Mouse (Mus musculus): ENCODE measurements around the gene Mpdz.

The Mpdz gene

DNA sequence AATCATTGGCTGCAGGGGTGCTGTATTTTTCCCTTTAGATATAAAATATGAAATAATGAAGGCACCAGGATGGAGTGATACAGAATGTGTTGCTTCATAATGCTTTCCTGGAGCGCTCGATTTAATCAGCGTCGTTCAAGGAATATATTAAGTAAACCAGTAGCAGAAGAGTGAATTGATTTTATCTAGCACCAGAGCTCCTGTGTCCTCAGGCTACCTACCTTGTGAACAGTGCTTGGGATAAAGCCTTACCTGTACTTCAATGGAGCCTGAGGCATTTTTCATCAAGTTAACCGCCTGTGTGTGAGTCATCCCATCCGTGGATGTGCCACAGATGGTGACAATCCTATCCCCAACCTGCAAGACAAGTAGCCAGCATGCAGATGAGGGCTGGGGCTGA is 159.5 kb downstream of the Mpdz start:
- DNase-seq (ENCODE audit: low spot score in 2 of 2) = no peak

DNA sequence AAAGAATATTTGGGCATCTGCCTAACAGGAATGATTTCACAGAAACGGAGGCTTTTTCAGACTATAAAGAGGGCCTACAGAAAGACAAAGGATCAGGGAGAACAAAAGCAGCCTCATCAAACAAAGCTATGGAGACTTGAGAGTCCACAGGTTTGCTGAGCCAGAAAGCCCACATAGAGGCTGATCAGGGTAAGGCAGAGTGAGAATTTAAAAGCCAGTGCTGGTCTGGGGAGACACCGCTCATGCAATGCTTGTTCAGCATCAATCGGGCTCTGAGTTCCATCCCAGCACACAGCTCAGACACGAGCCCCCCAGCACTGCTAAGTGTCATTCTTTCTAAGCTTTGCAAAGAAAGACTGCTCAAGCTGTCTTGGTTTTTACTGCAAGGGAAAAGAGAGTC is 162.5 kb downstream of the Mpdz start:
- DNase-seq (ENCODE audit: low spot score in 2 of 2) = peak in 1 of 2 experiments; percentile 29

DNA sequence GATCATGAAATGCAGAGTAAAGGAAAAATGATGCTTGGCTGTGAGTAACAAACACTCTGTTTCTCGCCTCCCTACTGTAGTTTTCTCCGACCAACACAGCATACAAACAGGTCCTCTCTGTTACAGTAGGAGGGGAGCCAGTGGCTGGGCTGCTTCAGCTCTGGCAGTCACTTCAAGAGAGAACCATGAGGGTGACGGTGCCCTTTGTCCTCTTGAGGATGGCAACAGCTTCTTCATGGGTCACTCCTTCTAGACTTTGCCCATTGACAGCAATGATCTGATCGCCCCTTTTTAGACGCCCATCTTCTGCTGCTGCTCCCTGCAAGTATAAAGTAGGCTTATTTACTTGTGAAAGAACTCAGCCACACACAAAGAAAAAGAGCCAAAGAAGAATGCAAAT is 163.2 kb downstream of the Mpdz start:
- no peak for DNase-seq (ENCODE audit: low spot score in 2 of 2)

DNA sequence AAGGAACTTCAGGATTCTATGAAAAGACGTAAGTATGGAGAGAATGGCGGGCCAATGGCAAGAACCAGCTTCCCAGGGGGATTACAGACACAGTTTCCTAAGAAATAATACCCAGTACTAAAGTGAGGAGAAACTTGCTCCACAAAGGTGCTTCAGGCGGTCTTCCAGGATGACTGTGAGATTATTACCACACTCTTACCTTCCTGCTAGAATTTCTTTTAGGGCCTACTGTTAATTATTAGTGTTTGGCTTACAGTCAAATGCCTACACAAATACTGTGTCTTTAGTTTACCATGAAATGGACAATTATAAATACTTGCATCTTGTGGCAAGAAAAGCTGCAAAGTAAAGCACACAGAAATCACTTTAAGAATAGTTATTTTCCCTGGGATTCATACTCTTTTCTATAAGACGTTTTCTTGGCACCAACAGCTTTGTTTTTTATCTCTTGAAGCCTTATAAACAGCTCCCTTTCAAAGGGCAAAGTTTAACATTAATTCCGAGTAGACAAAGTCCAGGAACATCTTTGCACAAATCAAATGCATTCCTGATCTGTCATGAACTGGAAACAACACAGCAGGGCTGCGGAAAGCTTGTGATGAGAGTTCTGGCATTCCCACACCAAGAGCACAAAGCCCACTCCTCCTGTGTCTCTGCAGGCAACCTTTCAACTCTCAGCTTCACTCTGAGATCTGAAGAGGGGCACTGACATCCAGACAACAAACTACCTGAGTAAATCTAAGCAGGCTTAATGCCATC is 166.5 kb downstream of the Mpdz start:
- DNase-seq (ENCODE audit: low spot score in 2 of 2) = no peak

DNA sequence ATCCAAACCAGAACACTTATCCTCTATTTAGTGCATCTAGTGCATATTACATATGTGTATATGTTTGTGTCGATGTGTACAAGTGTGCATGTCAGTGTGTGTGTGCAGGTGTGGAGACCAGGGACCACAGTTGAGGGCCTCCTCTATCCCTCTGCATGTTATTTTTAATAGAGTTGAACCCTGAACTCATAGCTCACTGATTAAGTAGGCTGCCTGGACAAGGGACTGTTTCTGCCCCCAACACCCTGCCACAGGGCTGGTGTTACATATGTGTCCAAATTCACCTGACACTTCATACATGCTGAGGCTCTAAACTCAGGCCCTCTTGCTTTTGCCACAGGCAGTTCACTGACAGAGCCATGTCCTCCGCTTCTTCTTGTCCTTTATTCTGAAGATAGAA is 169.5 kb downstream of the Mpdz start:
- no peak for DNase-seq (ENCODE audit: low spot score in 2 of 2)

DNA sequence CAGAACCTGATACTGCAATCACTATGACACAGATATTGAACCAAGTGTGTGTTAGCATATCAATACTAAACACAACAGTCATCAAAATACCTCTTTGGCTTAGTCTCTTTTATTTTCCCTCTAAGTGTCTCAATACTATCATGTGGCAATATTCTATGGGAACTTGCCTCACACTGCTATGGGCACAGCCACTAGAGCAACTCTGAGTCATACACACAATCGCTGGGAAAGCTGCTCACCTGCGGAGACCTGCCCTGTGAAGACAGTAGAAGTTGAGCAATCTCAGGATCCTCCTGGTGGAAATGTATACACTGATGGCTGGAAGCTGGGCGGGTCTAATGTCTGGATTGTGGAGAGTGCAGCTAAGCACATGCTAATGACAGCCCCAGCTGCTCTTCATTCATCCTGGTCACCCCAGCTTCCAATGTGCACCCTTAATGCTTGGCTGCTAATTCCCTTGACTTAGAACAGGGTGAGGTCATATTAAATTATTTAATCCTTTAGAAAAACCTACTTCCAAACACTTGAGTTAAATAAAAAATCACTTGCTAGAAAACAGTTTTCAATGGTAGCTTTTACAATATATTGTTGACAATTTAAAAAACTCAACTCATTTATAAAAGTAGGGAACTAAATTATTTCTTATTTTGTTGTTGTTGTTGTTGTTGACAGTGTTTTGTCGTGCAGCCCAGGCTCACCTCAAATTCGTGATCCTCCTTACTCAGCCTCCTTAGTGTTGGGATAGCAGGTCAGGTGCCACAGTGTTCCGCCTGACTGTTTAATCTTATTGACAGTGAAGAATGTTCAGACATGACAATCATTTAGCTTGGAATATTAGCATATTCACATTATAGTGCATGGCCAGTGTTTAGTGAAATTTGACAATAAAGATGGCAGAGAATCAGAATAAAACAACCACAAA is 189.5 kb downstream of the Mpdz start:
- DNase-seq (ENCODE audit: low spot score in 2 of 2) = no peak

DNA sequence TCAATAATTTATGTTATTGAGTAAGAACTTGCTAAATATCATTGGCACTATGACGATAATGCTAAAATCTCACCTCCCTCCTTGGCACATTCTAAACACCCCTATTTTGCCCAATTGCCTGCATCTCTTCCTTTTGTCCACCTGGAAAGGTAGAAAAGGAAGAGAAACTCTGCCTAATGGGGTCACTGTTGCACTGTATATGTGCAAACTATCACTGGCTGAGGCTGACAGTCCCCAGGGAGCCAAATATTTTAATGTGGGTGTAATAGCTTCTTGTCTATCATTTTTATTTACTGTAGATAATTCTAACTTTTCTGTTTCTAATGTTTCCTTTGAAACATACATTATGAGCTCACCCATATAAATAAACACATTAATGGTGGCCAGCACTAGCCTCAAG is 190.3 kb downstream of the Mpdz start:
- no peak for DNase-seq (ENCODE audit: low spot score in 2 of 2)

DNA sequence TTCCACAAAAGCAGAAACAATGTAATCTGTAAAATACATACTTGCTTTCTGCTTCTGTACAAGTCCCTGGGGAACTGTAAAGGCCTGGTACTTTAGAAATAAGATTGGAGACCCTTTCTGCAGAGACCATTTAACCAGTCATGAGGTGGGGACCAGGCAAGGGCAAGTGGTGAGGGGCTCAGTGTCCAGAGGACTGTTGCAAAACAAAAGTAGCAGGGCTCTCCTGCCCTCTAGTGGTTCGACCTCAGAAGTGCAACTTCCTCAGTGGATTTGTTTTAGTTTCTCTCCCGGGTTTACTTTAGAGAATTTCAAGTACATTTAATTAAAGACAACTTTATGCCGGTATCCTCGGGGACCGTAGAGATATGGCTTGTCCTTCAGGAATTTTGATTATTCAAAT is 190.7 kb downstream of the Mpdz start:
- DNase-seq (ENCODE audit: low spot score in 2 of 2) = peak; percentile 51 to 57

DNA sequence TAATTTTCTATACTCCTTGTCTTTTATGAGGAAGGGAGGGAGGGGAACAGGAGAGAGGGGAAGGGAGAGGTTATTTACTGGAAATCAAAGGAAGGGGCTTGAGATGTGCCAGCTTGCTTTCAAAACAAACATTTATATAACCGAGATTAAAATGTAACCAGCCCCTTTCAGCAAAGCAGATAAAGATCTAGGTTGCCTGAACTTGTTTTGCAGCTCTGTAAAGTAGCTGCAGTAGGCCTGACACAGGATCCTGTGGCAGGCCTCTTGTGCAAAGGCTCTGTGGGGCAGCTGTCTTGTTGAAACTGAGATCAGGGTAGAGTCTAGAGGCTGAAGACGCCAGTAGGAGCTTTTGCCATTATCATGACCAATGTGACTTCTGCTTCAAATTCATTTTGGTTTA is 193.4 kb downstream of the Mpdz start:
- DNase-seq (ENCODE audit: low spot score in 2 of 2) = no peak

DNA sequence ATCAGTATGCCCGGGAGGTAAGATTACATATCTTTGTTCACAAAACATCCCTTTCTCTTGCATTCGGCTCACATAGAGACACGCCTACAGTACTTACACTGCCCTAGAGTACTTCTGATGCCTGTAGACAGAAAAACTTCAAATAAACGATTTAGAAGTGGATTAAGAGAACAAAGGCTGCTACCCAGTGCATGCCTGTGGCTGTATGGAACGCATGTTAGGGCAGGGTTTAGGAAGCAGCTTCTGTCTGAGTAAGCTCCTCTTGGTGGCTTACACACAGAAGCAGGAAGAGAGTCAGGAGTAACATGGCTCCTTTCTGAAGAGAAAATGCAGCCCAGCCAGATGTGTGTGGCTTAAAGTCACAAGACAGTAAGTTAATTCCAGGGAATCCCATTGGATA is 206.4 kb downstream of the Mpdz start:
- DNase-seq (ENCODE audit: low spot score in 2 of 2) = no peak
